Mouse (Mus musculus): Measurements from ENCODE around the gene Calml3. TPM values are rescaled to one million over a fixed set of nuclear protein-coding genes. Genes with fewer than 3 reads are reported as not detected.

The Calml3 gene
- polyA plus RNA-seq, 1 experiment = 4.9 TPM

DNA sequence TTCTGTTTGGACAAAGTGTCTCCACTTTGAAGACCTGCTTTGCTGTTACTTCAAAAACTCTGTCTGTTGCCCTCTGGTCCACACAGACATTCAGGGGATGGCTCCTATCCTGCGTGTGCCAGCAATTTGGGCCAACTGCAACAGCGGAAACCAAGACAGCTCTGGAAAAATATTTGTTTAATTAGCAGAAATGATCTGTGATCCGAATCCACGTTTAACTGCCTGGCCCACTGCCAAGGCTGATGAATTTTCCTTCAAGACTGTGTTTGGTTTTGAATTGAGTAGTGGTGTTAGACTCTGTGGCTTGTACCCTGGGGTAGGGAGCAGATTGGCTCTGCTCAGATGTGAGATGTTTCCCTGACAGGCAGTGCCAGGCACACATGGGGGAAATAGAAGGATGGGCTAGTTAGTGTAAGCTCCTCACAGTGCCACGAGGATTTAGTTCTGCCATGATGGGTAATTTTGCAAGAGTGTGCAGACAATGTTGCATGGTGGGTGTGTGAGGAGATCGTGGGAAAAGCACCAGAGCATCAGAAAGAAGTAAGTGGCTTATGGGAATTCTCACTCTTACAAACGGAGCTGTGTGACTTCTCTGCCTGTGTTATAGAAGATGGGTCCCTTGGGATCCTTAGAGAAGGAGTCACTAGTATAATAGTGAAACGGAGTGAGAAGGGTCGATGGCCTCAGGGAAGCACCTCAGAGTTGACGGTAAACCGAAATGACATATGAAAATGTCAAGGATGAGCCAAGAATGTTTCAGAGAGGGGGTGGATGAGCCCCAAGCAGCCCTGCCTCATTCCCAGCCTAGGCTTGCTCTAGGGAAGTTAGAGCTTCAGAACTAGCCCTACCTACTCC is 33.7 kb downstream of the Calml3 start:
- Histone ChIP-seq H3K27ac (ENCODE audit: control insufficient read depth, insufficient read depth, low read length) (no peak overlapping the region), H3K4me3 (ENCODE audit: control insufficient read depth, insufficient read depth, low read length) (no peak overlapping the region), H3K27me3 (ENCODE audit: control insufficient read depth, insufficient read depth, low read length) (no peaks in the 10 kb centered on the region), H3K36me3 (ENCODE audit: control insufficient read depth, insufficient read depth, low read length) (no peaks in the 10 kb centered on the region), H3K4me1 (replicated peaks; ENCODE audit: control insufficient read depth, insufficient read depth, low read length) (no peaks in the 10 kb centered on the region)
- WGBS = 86% methylated on average over 11 of the region's 11 CpGs
- TF ChIP-seq POLR2A (IDR thresholded peaks at IDR 0.05; ENCODE audit: control insufficient read depth, extremely low read depth, insufficient read depth, low read length, poor library complexity) = no peak
- TF ChIP-seq CTCF (IDR thresholded peaks at IDR 0.05; ENCODE audit: borderline replicate concordance, control insufficient read depth, extremely low read depth, insufficient read depth, low read length, poor library complexity) = no peak
- no peak for DNase-seq

DNA sequence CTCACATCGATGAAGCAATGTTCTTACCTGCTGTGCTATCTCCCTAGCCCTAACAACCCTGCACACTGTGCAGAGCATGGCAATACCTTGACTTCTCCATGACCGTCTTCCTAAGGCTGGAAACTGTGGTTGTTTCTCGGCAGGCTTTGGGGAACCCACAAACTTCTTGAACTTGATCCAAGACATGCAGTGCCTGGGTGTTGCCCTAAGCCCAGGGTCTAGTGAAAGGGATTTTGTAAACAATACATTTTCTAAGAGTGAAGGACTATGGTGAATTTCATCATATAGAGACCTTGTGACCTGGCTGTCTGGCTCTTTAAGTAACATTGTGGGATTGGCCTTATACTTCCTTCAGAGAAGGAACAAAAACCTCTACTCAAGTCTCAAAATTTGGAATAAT is 34.6 kb downstream of the Calml3 start:
- TF ChIP-seq CTCF (IDR thresholded peaks at IDR 0.05; ENCODE audit: borderline replicate concordance, control insufficient read depth, extremely low read depth, insufficient read depth, low read length, poor library complexity) (no peak), POLR2A (IDR thresholded peaks at IDR 0.05; ENCODE audit: control insufficient read depth, extremely low read depth, insufficient read depth, low read length, poor library complexity) (no peak)

DNA sequence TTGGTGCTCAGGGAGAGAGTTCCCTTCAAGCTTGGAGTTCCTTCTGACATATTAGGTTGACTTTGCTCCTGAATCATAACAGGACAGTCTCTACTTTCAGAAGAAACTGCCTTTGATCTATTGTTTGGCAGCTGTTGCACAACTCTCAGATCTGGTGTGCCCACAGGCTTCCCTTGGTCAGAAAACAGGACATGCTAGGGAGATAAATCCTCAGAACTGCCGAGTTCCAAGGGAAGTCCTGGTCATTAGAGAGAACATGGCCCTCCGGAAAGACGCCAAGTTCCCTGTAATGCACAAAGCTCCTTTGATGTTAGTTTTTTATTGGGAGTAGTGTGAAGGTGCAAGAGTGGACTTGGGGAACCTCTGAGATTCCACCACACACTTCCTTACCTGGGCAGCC is 35.5 kb downstream of the Calml3 start:
- Histone ChIP-seq H3K4me1 (replicated peaks; ENCODE audit: control insufficient read depth, insufficient read depth, low read length) (no peaks in the 10 kb centered on the region), H3K27me3 (ENCODE audit: control insufficient read depth, insufficient read depth, low read length) (no peaks in the 10 kb centered on the region), H3K27ac (ENCODE audit: control insufficient read depth, insufficient read depth, low read length) (no peak overlapping the region), H3K36me3 (ENCODE audit: control insufficient read depth, insufficient read depth, low read length) (no peaks in the 10 kb centered on the region), H3K4me3 (ENCODE audit: control insufficient read depth, insufficient read depth, low read length) (no peak overlapping the region)
- no peak for TF ChIP-seq POLR2A (IDR thresholded peaks at IDR 0.05; ENCODE audit: control insufficient read depth, extremely low read depth, insufficient read depth, low read length, poor library complexity)
- no peak for TF ChIP-seq CTCF (IDR thresholded peaks at IDR 0.05; ENCODE audit: borderline replicate concordance, control insufficient read depth, extremely low read depth, insufficient read depth, low read length, poor library complexity)
- no peak for DNase-seq
- 31% methylated on average over 3 of the region's 3 CpGs for WGBS

More for the DNA sequence above, 34.6 kb downstream of the Calml3 start:
- DNase-seq = no peak
- 25% methylated on average over 3 of the region's 3 CpGs for WGBS
- H3K27ac ChIP-seq (ENCODE audit: control insufficient read depth, insufficient read depth, low read length) = no peak overlapping the region
- no peaks in the 10 kb centered on the region for H3K4me1 ChIP-seq (replicated peaks; ENCODE audit: control insufficient read depth, insufficient read depth, low read length)
- H3K27me3 ChIP-seq (ENCODE audit: control insufficient read depth, insufficient read depth, low read length) = no peaks in the 10 kb centered on the region
- no peak overlapping the region for H3K4me3 ChIP-seq (ENCODE audit: control insufficient read depth, insufficient read depth, low read length)
- no peaks in the 10 kb centered on the region for H3K36me3 ChIP-seq (ENCODE audit: control insufficient read depth, insufficient read depth, low read length)

DNA sequence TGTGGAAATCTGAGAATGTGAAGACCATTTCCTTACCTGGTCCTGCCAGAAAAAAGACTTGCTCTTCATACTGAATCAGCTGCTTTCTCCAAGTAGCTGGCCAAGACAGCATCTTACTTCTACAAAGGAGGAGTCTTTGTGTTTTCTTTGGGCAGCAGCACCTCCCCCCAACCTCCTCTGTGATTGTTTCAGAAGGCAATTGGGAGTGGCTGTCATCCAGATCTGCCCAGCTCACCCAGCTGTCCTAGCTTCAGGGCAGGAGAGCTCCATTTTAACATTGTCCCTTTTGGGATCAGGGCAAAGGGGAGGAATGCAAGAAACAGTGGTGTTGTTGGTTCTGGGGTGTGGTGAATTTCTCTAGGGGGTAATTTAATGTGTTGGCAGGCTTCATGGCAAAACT is 37.0 kb downstream of the Calml3 start:
- H3K27ac ChIP-seq (ENCODE audit: control insufficient read depth, insufficient read depth, low read length) = no peak overlapping the region
- no peaks in the 10 kb centered on the region for H3K4me1 ChIP-seq (replicated peaks; ENCODE audit: control insufficient read depth, insufficient read depth, low read length)

DNA sequence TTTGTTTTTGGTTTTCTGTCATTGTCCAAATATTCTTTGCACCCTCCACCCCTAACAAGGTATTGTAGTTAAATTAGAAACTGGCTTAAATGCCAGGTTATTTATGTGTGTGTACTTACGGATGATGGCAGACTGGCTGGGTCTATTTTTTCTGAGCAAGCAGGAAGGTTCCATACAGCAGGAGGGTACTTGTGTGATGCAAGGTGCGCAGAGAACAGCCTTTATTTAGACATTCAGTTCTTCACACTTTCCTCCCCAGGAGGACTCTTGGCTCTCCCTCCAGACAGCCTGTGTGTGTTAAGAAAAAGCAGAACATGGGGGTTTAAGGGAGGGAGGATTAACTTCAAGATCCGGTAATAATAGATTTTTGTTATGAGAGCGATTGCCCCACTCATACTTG is 38.3 kb downstream of the Calml3 start:
- Histone ChIP-seq H3K4me3 (ENCODE audit: control insufficient read depth, insufficient read depth, low read length) (no peak overlapping the region), H3K27ac (ENCODE audit: control insufficient read depth, insufficient read depth, low read length) (no peak overlapping the region), H3K27me3 (ENCODE audit: control insufficient read depth, insufficient read depth, low read length) (no peaks in the 10 kb centered on the region), H3K4me1 (replicated peaks; ENCODE audit: control insufficient read depth, insufficient read depth, low read length) (no peaks in the 10 kb centered on the region), H3K36me3 (ENCODE audit: control insufficient read depth, insufficient read depth, low read length) (no peaks in the 10 kb centered on the region)
- DNase-seq = no peak
- TF ChIP-seq CTCF (IDR thresholded peaks at IDR 0.05; ENCODE audit: borderline replicate concordance, control insufficient read depth, extremely low read depth, insufficient read depth, low read length, poor library complexity) = no peak
- TF ChIP-seq POLR2A (IDR thresholded peaks at IDR 0.05; ENCODE audit: control insufficient read depth, extremely low read depth, insufficient read depth, low read length, poor library complexity) = no peak
- WGBS = 67% methylated on average over 4 of the region's 4 CpGs

More for the DNA sequence above, 37.0 kb downstream of the Calml3 start:
- Histone ChIP-seq H3K4me3 (ENCODE audit: control insufficient read depth, insufficient read depth, low read length) (no peak overlapping the region), H3K36me3 (ENCODE audit: control insufficient read depth, insufficient read depth, low read length) (no peaks in the 10 kb centered on the region), H3K27me3 (ENCODE audit: control insufficient read depth, insufficient read depth, low read length) (no peaks in the 10 kb centered on the region)
- DNase-seq = no peak
- no peak for TF ChIP-seq CTCF (IDR thresholded peaks at IDR 0.05; ENCODE audit: borderline replicate concordance, control insufficient read depth, extremely low read depth, insufficient read depth, low read length, poor library complexity)
- no peak for TF ChIP-seq POLR2A (IDR thresholded peaks at IDR 0.05; ENCODE audit: control insufficient read depth, extremely low read depth, insufficient read depth, low read length, poor library complexity)

DNA sequence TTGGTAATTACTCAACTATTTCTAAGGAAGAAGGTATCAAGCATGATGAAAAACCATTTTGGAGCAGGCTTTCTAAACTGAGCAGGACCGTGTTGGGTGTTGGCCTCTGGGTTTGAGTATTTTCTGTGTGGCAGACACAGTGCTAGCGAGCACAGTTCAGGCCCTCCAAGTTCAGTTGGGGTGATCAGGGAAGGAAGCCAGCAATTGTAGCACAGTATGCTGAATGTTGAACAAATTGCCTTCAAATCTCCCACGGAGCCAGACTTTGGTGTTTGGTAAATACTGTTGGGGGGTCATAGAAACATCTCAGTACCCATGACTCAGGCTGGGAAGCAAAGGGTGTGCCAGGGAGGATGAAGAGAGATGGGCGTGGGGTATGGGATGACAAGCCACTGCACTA is 43.0 kb downstream of the Calml3 start:
- no peaks in the 10 kb centered on the region for H3K27me3 ChIP-seq (ENCODE audit: control insufficient read depth, insufficient read depth, low read length)
- WGBS = 95% methylated on average over 4 of the region's 4 CpGs
- H3K4me1 ChIP-seq (replicated peaks; ENCODE audit: control insufficient read depth, insufficient read depth, low read length) = no peaks in the 10 kb centered on the region
- H3K27ac ChIP-seq (ENCODE audit: control insufficient read depth, insufficient read depth, low read length) = no peak overlapping the region
- no peak overlapping the region for H3K4me3 ChIP-seq (ENCODE audit: control insufficient read depth, insufficient read depth, low read length)
- TF ChIP-seq POLR2A (IDR thresholded peaks at IDR 0.05; ENCODE audit: control insufficient read depth, extremely low read depth, insufficient read depth, low read length, poor library complexity) (no peak), CTCF (IDR thresholded peaks at IDR 0.05; ENCODE audit: borderline replicate concordance, control insufficient read depth, extremely low read depth, insufficient read depth, low read length, poor library complexity) (no peak)
- no peak for DNase-seq
- H3K36me3 ChIP-seq (ENCODE audit: control insufficient read depth, insufficient read depth, low read length) = no peaks in the 10 kb centered on the region
